Mouse (Mus musculus): ENCODE measurements at regions not wholly inside any gene's neighbourhood (a gene's known extent, or its start where the extent isn't known, plus 50 kb on each side); places are given as distances from the start of the nearest gene placed in this dataset.

GRCm38 (mm10) chr9:14032048-14032362 is 204.5 kb downstream of the Fam76b start:
- TF ChIP-seq CTCF (IDR thresholded peaks at IDR 0.05; ENCODE audit: low read depth) (no peak), EP300 (IDR thresholded peaks at IDR 0.05; ENCODE audit: low read depth) (no peak)
- no peaks in the 10 kb centered on the region for H3K27me3 ChIP-seq (ENCODE audit: control insufficient read depth, insufficient read depth, low read length)
- 70% methylated on average over 1 of the region's 1 CpGs for WGBS
- ATAC-seq (ENCODE audit: insufficient read depth, low read depth) (no peak), DNase-seq (ENCODE audit: low spot score) (no peak)
- H3K36me3 ChIP-seq (replicated peaks; ENCODE audit: control insufficient read depth, insufficient read depth, low read length), result no peaks in the 10 kb centered on the region
- no peak overlapping the region for H3K4me2 ChIP-seq (ENCODE audit: low read depth, low read length)
- H3K4me3 ChIP-seq (ENCODE audit: low read depth, low read length), result no peak overlapping the region
- no peak overlapping the region for H3K27ac ChIP-seq (ENCODE audit: low read depth)
- H3K9me3 ChIP-seq (replicated peaks; ENCODE audit: control insufficient read depth, low read length), result no peaks in the 10 kb centered on the region
- H3K9ac ChIP-seq (replicated peaks; ENCODE audit: low read depth, low read length), result no peak overlapping the region
- no peaks in the 10 kb centered on the region for H3K4me1 ChIP-seq (ENCODE audit: control insufficient read depth, insufficient read depth)

GRCm38 (mm10) chr9:14035526-14035925 is 208.0 kb downstream of the Fam76b start:
- no peaks in the 10 kb centered on the region for H3K36me3 ChIP-seq (replicated peaks; ENCODE audit: control insufficient read depth, insufficient read depth, low read length)
- ATAC-seq (ENCODE audit: insufficient read depth, low read depth) (no peak), DNase-seq (ENCODE audit: low spot score) (no peak)
- no peaks in the 10 kb centered on the region for H3K27me3 ChIP-seq (ENCODE audit: control insufficient read depth, insufficient read depth, low read length)
- no peak overlapping the region for H3K4me3 ChIP-seq (ENCODE audit: low read depth, low read length)
- no peak overlapping the region for H3K4me2 ChIP-seq (ENCODE audit: low read depth, low read length)
- 70% methylated on average over 2 of the region's 2 CpGs for WGBS
- no peaks in the 10 kb centered on the region for H3K9me3 ChIP-seq (replicated peaks; ENCODE audit: control insufficient read depth, low read length)
- TF ChIP-seq EP300 (IDR thresholded peaks at IDR 0.05; ENCODE audit: low read depth) (no peak), CTCF (IDR thresholded peaks at IDR 0.05; ENCODE audit: low read depth) (no peak)
- no peak overlapping the region for H3K9ac ChIP-seq (replicated peaks; ENCODE audit: low read depth, low read length)
- no peak overlapping the region for H3K27ac ChIP-seq (ENCODE audit: low read depth)
- no peaks in the 10 kb centered on the region for H3K4me1 ChIP-seq (ENCODE audit: control insufficient read depth, insufficient read depth)

GRCm38 (mm10) chr9:14041900-14042435 is 214.5 kb downstream of the Fam76b start:
- no peak overlapping the region for H3K4me3 ChIP-seq (ENCODE audit: low read depth, low read length)

GRCm38 (mm10) chr9:14048224-14048623 is 220.7 kb downstream of the Fam76b start:
- H3K4me3 ChIP-seq (ENCODE audit: low read depth, low read length), result no peak overlapping the region
- no peak overlapping the region for H3K9ac ChIP-seq (replicated peaks; ENCODE audit: low read depth, low read length)
- H3K4me1 ChIP-seq (ENCODE audit: control insufficient read depth, insufficient read depth), result peaks cover 5% of the 10 kb centered on the region; the same call in 1 of the 2 replicates
- WGBS, result 77% methylated on average over 4 of the region's 4 CpGs
- no peaks in the 10 kb centered on the region for H3K27me3 ChIP-seq (ENCODE audit: control insufficient read depth, insufficient read depth, low read length)
- H3K4me2 ChIP-seq (ENCODE audit: low read depth, low read length), result no peak overlapping the region
- no peaks in the 10 kb centered on the region for H3K9me3 ChIP-seq (replicated peaks; ENCODE audit: control insufficient read depth, low read length)
- no peak for ATAC-seq (ENCODE audit: insufficient read depth, low read depth)
- no peak for DNase-seq (ENCODE audit: low spot score)
- TF ChIP-seq EP300 (IDR thresholded peaks at IDR 0.05; ENCODE audit: low read depth) (no peak), CTCF (IDR thresholded peaks at IDR 0.05; ENCODE audit: low read depth) (no peak)
- H3K36me3 ChIP-seq (replicated peaks; ENCODE audit: control insufficient read depth, insufficient read depth, low read length), result no peaks in the 10 kb centered on the region
- no peak overlapping the region for H3K27ac ChIP-seq (ENCODE audit: low read depth)

More at GRCm38 (mm10) chr9:14041900-14042435, 214.5 kb downstream of the Fam76b start:
- 24% methylated on average over 2 of the region's 2 CpGs for WGBS
- H3K9me3 ChIP-seq (replicated peaks; ENCODE audit: control insufficient read depth, low read length), result no peaks in the 10 kb centered on the region
- no peaks in the 10 kb centered on the region for H3K27me3 ChIP-seq (ENCODE audit: control insufficient read depth, insufficient read depth, low read length)
- peak overlapping the region; percentile 25; the same call in 1 of the 2 replicates for H3K27ac ChIP-seq (ENCODE audit: low read depth)
- peak; percentile 43 for DNase-seq (ENCODE audit: low spot score)
- H3K9ac ChIP-seq (replicated peaks; ENCODE audit: low read depth, low read length), result no peak overlapping the region
- no peaks in the 10 kb centered on the region for H3K36me3 ChIP-seq (replicated peaks; ENCODE audit: control insufficient read depth, insufficient read depth, low read length)
- TF ChIP-seq CTCF (IDR thresholded peaks at IDR 0.05; ENCODE audit: low read depth) (no peak), EP300 (IDR thresholded peaks at IDR 0.05; ENCODE audit: low read depth) (no peak)
- H3K4me2 ChIP-seq (ENCODE audit: low read depth, low read length), result no peak overlapping the region
- H3K4me1 ChIP-seq (ENCODE audit: control insufficient read depth, insufficient read depth), result peaks cover 16% of the 10 kb centered on the region
- ATAC-seq (ENCODE audit: insufficient read depth, low read depth), result peak; percentile 80

- ATAC-seq (ENCODE audit: insufficient read depth, low read depth) (peak; percentile 41; the same call in 1 of the 2 replicates), DNase-seq (ENCODE audit: low spot score) (peak; percentile 13)
- no peaks in the 10 kb centered on the region for H3K9me3 ChIP-seq (replicated peaks; ENCODE audit: control insufficient read depth, low read length)
- TF ChIP-seq EP300 (IDR thresholded peaks at IDR 0.05; ENCODE audit: low read depth) (no peak), CTCF (IDR thresholded peaks at IDR 0.05; ENCODE audit: low read depth) (no peak)
- no peaks in the 10 kb centered on the region for H3K27me3 ChIP-seq (ENCODE audit: control insufficient read depth, insufficient read depth, low read length)
- H3K27ac ChIP-seq (ENCODE audit: low read depth), result no peak overlapping the region
- no peaks in the 10 kb centered on the region for H3K36me3 ChIP-seq (replicated peaks; ENCODE audit: control insufficient read depth, insufficient read depth, low read length)
- no peak overlapping the region for H3K4me2 ChIP-seq (ENCODE audit: low read depth, low read length)
- no peak overlapping the region for H3K9ac ChIP-seq (replicated peaks; ENCODE audit: low read depth, low read length)
- WGBS, result 13% methylated on average over 2 of the region's 2 CpGs
- H3K4me1 ChIP-seq (ENCODE audit: control insufficient read depth, insufficient read depth), result no peaks in the 10 kb centered on the region
- H3K4me3 ChIP-seq (ENCODE audit: low read depth, low read length), result no peak overlapping the region
Observed at GRCm38 (mm10) chr9:14053704-14054103, 221.2 kb upstream of the Sesn3 start.
